Mouse (Mus musculus) C2C12 (cell line): ENCODE measurements around the gene Osbpl3. TPM values are rescaled to one million over a fixed set of nuclear protein-coding genes. Genes with fewer than 3 reads are reported as not detected.
A peak's percentile ranks its signal among the peaks of the same experiment; 100 is the strongest.

Experiments
- H3K27me3 ChIP-seq: one replicate; pipeline ENCODE4 v1.6.1; 2011; ENCODE audit not compliant: control insufficient read depth, insufficient read depth, insufficient read length
- H3K36me3 ChIP-seq: one replicate; pipeline ENCODE4 v1.6.1; 2011; ENCODE audit not compliant: control insufficient read depth, insufficient read depth
- H3K4me3 ChIP-seq: one replicate; pipeline ENCODE4 v1.5.1; 2011; ENCODE audit warnings: mild to moderate bottlenecking, control low read depth; ENCODE audit not compliant: poor library complexity, insufficient read depth, severe bottlenecking
- H3K79me2 ChIP-seq: one replicate; pipeline ENCODE4 v1.6.1; 2011; ENCODE audit not compliant: control insufficient read depth, insufficient read depth
- H3K79me3 ChIP-seq: one replicate; pipeline ENCODE4 v1.6.1; 2011; ENCODE audit warnings: low read depth, control low read depth
- H3ac ChIP-seq: one replicate; pipeline ENCODE3; 2011; ENCODE audit warnings: low read depth; ENCODE audit not compliant: control insufficient read depth, insufficient read length
- CEBPB ChIP-seq: IDR thresholded peaks from one replicate; pipeline ENCODE4 v1.6.1; 2011; ENCODE audit warnings: low read depth, mild to moderate bottlenecking, control low read depth, moderate library complexity
- CTCF ChIP-seq: IDR thresholded peaks from one replicate; pipeline ENCODE4 v1.5.1; 2011; ENCODE audit not compliant: control insufficient read depth, insufficient read depth, insufficient read length
- FOSL1 ChIP-seq: IDR thresholded peaks from one replicate; pipeline ENCODE4 v1.8.0; 2011; ENCODE audit warnings: mild to moderate bottlenecking, low read length; ENCODE audit not compliant: poor library complexity, insufficient read depth, severe bottlenecking
- MAX ChIP-seq: IDR thresholded peaks from one replicate; pipeline ENCODE4 v1.6.1; 2011; ENCODE audit warnings: mild to moderate bottlenecking, control low read depth
- MYOD1 ChIP-seq: IDR thresholded peaks from one replicate; pipeline ENCODE4 v1.6.1; 2011; ENCODE audit warnings: low read depth; ENCODE audit not compliant: control insufficient read depth, insufficient read length
- MYOG ChIP-seq: IDR thresholded peaks from one replicate; pipeline ENCODE4 v1.6.1; 2011; ENCODE audit not compliant: control insufficient read depth, insufficient read length; ENCODE audit errors: extremely low read depth
- USF1 ChIP-seq: IDR thresholded peaks from one replicate; pipeline ENCODE4 v1.6.1; 2011; ENCODE audit warnings: low read depth, mild to moderate bottlenecking, control low read depth, moderate library complexity
- polyA plus RNA-seq: library from polyadenylated mRNA; unstranded; fragments of >200 nt; fragmentation: generic; extraction: Trizol; gene quantifications from one replicate; pipeline ENCODE4 v1.2.1, GENCODE M21; 2012; ENCODE audit warnings: missing spikeins

Osbpl3 gene
- polyA plus RNA-seq, 1 experiment: 17.6 TPM

DNA sequence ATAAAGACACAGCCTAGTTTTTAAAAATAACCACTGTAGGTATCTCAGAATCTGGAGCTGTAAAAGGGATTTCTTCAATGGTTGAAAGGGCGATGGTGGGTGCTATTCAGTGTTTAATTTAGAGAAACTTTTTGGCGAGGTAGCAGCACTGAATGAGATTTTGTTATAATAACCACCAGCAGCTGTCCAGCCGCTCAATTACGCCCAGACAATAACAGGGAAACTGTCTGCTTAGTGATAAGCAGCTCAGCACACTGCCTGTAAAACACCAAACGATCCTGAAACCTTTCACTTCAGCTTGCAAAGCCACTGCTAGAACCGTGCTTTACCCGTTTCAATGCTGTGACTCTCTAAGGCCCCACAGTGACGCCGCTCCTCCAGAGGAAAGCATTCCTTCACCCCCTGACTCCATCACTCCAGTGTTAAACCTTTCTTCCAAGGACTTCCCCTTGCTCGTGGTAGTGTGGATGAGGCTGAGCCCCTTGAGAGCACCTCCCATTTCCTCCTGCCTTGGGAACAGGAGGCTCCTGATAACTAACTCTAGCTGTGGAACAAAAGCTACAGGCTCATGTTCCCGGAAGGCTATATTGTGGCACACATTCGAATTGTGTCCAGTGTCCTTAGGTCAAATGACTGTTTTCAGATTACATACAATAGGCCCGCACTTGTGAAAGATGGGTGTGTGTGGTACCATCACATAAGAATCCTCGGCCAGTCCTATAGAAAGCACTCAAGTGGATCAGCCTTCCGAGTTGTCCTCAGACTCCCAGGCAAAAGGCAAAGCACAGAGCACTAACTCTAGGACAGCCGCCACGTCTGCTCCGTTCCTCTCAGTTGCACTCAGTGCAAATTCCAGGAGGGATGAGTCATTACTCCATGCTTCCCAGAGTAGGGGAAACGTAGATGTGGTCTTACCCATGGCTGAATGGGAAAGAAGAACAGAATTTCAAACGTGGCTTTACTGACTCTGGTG, 101.0 kb downstream of the Osbpl3 start:
- Histone ChIP-seq H3K27me3 (no peaks in the 10 kb centered on the region), H3K79me2 (peaks cover 5% of the 10 kb centered on the region), H3K4me3 (no peak overlapping the region), H3K79me3 (no peaks in the 10 kb centered on the region), H3K36me3 (peaks cover 2% of the 10 kb centered on the region), H3ac (no peak overlapping the region)
- TF ChIP-seq FOSL1 (peak; percentile 30), MYOD1 (no peak), CTCF (no peak), MYOG (no peak), MAX (peak; percentile 29), CEBPB (no peak), USF1 (no peak)

GRCm38 (mm10) chr6:50352812-50353211, 103.2 kb downstream of the Osbpl3 start:
- TF ChIP-seq FOSL1: no peak
- TF ChIP-seq USF1: no peak
- no peak for TF ChIP-seq MYOG
- TF ChIP-seq MYOD1: no peak
- TF ChIP-seq CEBPB: no peak
- TF ChIP-seq CTCF: no peak
- no peak for TF ChIP-seq MAX
- H3K79me3 ChIP-seq: no peaks in the 10 kb centered on the region

DNA sequence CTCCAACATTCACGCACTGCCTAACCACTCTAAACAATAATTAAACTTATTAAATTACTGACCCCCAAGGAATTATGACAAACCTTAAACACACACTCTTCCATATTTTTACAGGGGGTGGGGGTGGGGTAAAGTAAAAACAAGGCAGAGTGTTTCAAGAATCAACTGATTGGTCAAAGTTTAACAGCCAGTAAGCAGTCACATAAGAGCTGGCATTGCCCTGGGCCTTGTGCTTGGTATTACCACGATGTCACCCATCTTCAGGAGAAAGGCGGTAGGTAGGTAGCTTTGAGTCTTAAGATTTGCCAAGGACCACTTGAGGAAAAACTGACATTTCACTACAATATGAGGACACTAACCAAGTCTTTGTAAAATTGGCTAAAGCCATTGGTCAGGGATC, 105.1 kb downstream of the Osbpl3 start:
- no peak overlapping the region for H3K4me3 ChIP-seq
- H3K79me3 ChIP-seq: no peaks in the 10 kb centered on the region
- TF ChIP-seq MYOD1 (no peak), USF1 (no peak), FOSL1 (no peak), MAX (no peak), MYOG (no peak), CEBPB (no peak), CTCF (no peak)

More at GRCm38 (mm10) chr6:50352812-50353211, 103.2 kb downstream of the Osbpl3 start:
- no peak overlapping the region for H3K4me3 ChIP-seq
- no peaks in the 10 kb centered on the region for H3K27me3 ChIP-seq
- H3K36me3 ChIP-seq: peaks cover 21% of the 10 kb centered on the region
- no peak overlapping the region for H3ac ChIP-seq
- no peaks in the 10 kb centered on the region for H3K79me2 ChIP-seq

DNA sequence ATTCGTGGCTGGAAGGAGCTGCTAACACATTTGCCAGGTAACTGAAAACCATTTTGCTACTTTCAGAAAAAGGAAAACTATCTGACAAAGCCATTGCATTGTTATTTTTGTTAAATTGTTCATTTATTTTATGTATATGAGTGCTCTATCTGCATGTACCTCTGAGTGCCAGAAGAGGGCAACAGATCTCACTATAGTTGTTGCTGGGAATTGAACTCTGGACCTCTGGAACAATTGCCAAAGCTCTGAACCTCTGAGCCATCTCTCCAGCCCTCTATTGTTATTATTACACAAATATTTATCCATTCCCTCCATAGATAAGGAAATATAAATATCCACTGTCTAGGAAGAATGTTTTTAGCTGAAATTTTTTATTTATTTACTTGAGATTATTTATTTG, 107.4 kb downstream of the Osbpl3 start:
- no peak for TF ChIP-seq USF1
- no peak for TF ChIP-seq CTCF
- TF ChIP-seq MYOG: no peak
- no peak for TF ChIP-seq MYOD1
- no peak for TF ChIP-seq CEBPB

More for the DNA sequence above, 105.1 kb downstream of the Osbpl3 start:
- Histone ChIP-seq H3K27me3 (no peaks in the 10 kb centered on the region), H3ac (no peak overlapping the region), H3K79me2 (no peaks in the 10 kb centered on the region), H3K36me3 (peaks cover 26% of the 10 kb centered on the region)

DNA sequence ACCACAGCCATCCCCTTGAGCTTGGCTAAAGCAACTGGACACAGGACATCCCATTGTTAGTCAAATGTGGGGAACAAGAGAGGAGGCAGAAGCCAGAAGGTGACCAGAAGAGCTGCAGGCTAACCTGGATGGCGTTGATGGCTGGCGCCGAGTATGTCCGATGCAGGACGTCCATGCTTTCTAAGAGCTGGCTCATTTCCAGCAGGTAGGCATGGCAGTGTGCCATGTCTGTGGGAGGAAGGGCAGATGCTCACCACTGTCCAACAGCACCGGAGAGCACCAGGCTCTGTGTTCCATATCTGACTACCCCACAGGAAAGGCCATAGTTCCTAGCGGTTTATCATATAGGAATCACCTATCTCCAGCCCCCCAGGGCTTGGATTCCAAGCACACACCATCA, 109.8 kb downstream of the Osbpl3 start:
- Histone ChIP-seq H3K79me2 (no peaks in the 10 kb centered on the region), H3K36me3 (peaks cover 62% of the 10 kb centered on the region), H3K79me3 (no peaks in the 10 kb centered on the region), H3K4me3 (no peak overlapping the region), H3ac (no peak overlapping the region), H3K27me3 (no peaks in the 10 kb centered on the region)
- TF ChIP-seq CTCF (no peak), CEBPB (no peak), MYOD1 (no peak), USF1 (no peak), MAX (no peak), MYOG (no peak), FOSL1 (no peak)

More for the DNA sequence above, 107.4 kb downstream of the Osbpl3 start:
- Histone ChIP-seq H3ac (no peak overlapping the region), H3K27me3 (no peaks in the 10 kb centered on the region), H3K79me2 (no peaks in the 10 kb centered on the region), H3K36me3 (peaks cover 39% of the 10 kb centered on the region), H3K79me3 (no peaks in the 10 kb centered on the region), H3K4me3 (no peak overlapping the region)
